Mouse (Mus musculus) macrophage (primary cell): ENCODE measurements around the gene Satb1. TPM values are rescaled to one million over a fixed set of nuclear protein-coding genes. Genes with fewer than 3 reads are reported as not detected.

Source experiments
- H3K27ac ChIP-seq: fragments of 350-480 bp; formaldehyde crosslinking; 2 replicates; pipeline ENCODE4 v1.9.0; 2021
- H3K36me3 ChIP-seq: fragments of 350-480 bp; formaldehyde crosslinking; 2 replicates; pipeline ENCODE4 v1.9.0; 2021; ENCODE audit errors: inconsistent target
- H3K4me3 ChIP-seq: fragments of 350-480 bp; formaldehyde crosslinking; 2 replicates; pipeline ENCODE4 v1.9.0; 2021; ENCODE audit errors: inconsistent target
- H3K79me2 ChIP-seq: fragments of 350-480 bp; formaldehyde crosslinking; 2 replicates; pipeline ENCODE4 v1.9.0; 2021; ENCODE audit errors: inconsistent target
- WGBS: methylation state at CpG from one replicate; pipeline ENCODE4 v1.1.7; 2026; ENCODE audit warnings: inconsistent platforms; ENCODE audit not compliant: missing documents; 5-methylcytosine and 5-hydroxymethylcytosine counted together
- polyA plus RNA-seq: library from polyadenylated mRNA; stranded (reverse); fragments of 250-400 nt; gene quantifications from 3 replicates; pipeline ENCODE4 v1.2.4, GENCODE M21; 2018; ENCODE audit warnings: inconsistent platforms
- total RNA-seq, 78 experiments: library from RNA; depleted of rRNA; stranded (reverse); fragments of 250-400 nt; gene quantifications; 1 replicate in 9 of 78; 2 replicates in 24 of 78; 3 replicates in 43 of 78; 4 replicates in 2 of 78; pipeline ENCODE4 v1.2.4; 2018; ENCODE audit warnings: inconsistent platforms in 56 of 78

The Satb1 gene
- 1 to 10 TPM in 15 of 26 experiments, under 1 TPM in 10, not detected in 1; 0.22 to 4.2 (median 1.3) TPM for total RNA-seq (2018; cell fraction: chromatin; rRNA removed)
- 1 to 10 TPM in 13 of 26 experiments, under 1 TPM in 13; 0.14 to 1.8 (median 0.94) TPM for total RNA-seq (2018; cell fraction: cytosol; rRNA removed)
- total RNA-seq (2018; cell fraction: nucleus; rRNA removed) = 1 to 10 TPM in 21 of 26 experiments, under 1 TPM in 5; 0.40 to 6.0 (median 1.8) TPM
- polyA plus RNA-seq = 0.60 to 1.2 TPM (median 0.78 TPM) in 3 replicates

GRCm38 (mm10) chr17:51832900-51833577 lies at the start of gene Satb1:
Gene Satb1, minus strand, starts transcription at chr17:51833290.
- no peak within 1 kb of the TSS for H3K27ac ChIP-seq

DNA sequence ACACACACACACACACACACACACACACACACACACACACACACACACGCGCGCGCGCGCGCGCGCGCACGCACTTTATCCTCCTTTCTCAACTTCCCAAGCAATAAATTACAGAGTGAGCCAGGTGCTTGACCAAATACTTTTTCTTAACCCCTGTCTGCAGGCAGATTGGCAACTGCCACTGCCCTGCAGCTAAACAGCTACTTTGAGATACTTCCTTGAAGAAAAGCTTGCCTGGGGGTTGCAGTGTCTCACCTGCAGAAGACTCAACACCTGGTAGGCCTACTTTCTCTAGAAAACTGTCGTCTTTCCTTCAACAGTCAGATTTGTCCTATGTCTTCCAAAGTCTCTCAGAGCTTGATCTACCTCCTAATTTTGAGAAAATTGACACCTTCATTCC lies 49.5 kb upstream of the Satb1 start:
- WGBS = 96% methylated on average over 12 of the region's 12 CpGs
- Histone ChIP-seq H3K27ac (no peak overlapping the region), H3K36me3 (no peaks in the 10 kb centered on the region), H3K79me2 (no peaks in the 10 kb centered on the region), H3K4me3 (no peak overlapping the region)

More at GRCm38 (mm10) chr17:51832900-51833577, at the start of gene Satb1:
- H3K79me2 ChIP-seq = no peaks in the 10 kb centered on the region
- H3K4me3 ChIP-seq = peak within 1 kb of the TSS; percentile 14; the same call in 1 of the 2 replicates
- H3K36me3 ChIP-seq = no peaks in the 10 kb centered on the region
- WGBS = under 1% methylated on average over 49 of the region's 52 CpGs

GRCm38 (mm10) chr17:51880895-51881622 lies 48.0 kb upstream of the Satb1 start:
- no peaks in the 10 kb centered on the region for H3K36me3 ChIP-seq
- no peak overlapping the region for H3K27ac ChIP-seq
- H3K4me3 ChIP-seq = no peak overlapping the region
- H3K79me2 ChIP-seq = no peaks in the 10 kb centered on the region
- WGBS = 63% methylated on average over 8 of the region's 8 CpGs

DNA sequence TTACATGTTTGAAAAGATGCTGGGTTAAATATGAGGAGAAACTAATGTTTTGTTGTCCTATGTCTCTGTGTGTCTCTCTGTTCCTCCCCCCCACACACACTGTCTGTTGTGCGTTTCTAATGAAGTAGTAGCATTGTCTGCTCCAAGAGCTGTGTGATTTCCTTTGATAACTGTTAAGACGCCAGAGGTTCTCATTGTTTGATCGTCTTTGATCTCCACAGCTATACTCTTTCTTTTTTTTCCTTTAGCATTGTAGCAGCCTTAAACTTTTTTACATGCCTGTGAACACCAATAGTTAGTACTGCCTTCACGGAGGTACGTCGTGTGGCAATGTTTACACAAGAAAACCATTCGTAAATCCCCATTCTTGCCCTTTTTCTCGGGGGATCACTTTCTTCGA lies 47.1 kb upstream of the Satb1 start:
- no peak overlapping the region for H3K4me3 ChIP-seq
- no peaks in the 10 kb centered on the region for H3K79me2 ChIP-seq
- H3K36me3 ChIP-seq = no peaks in the 10 kb centered on the region
- H3K27ac ChIP-seq = no peak overlapping the region
- WGBS = 90% methylated on average over 9 of the region's 9 CpGs

DNA sequence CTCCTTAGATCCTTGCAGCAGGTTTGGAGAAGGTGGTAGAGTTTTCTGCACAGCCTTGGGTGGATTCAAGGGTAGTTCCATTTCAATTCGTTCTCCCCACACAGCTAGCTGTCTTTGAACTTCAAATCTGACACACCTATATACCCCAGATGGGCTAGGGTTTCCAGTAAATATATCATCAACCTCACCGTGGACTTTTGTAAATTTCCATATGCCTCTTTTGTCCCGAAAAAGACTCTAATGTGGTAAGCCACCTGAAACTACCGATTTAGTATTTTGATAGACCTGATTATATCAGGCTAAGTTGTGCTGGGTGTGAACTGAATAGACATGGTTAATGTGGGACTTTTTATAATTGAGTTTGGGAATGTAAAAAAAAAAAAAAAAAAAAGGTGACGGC lies 46.6 kb upstream of the Satb1 start:
- Histone ChIP-seq H3K4me3 (no peak overlapping the region), H3K36me3 (no peaks in the 10 kb centered on the region), H3K79me2 (no peaks in the 10 kb centered on the region), H3K27ac (no peak overlapping the region)
- 81% methylated on average over 5 of the region's 5 CpGs for WGBS

- Histone ChIP-seq H3K4me3 (no peak overlapping the region), H3K36me3 (no peaks in the 10 kb centered on the region), H3K27ac (no peak overlapping the region), H3K79me2 (no peaks in the 10 kb centered on the region)
- 91% methylated on average over 2 of the region's 2 CpGs for WGBS
Observed at GRCm38 (mm10) chr17:51879171-51879570, 46.1 kb upstream of the Satb1 start.

DNA sequence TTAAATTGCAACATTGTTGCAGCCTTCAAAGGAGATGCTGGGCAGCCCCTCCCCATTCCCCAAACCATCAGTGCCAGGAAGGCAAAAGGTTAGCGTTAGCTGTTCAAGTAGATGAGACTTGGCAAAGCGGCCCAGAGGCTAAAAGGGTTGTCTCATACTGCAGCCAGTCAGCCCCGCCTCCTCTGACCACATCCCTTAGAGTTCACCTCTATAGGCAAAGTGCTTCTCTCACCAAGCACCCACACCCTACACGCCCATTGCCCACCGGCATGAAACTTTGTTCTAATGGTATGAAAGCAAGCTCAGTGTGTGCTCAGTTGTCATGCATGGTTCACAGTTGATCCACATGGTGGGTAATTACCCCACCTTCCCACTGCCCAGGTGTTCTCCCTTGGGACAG lies 43.4 kb upstream of the Satb1 start:
- WGBS = 90% methylated on average over 5 of the region's 5 CpGs
- Histone ChIP-seq H3K79me2 (no peaks in the 10 kb centered on the region), H3K27ac (no peak overlapping the region), H3K36me3 (no peaks in the 10 kb centered on the region), H3K4me3 (no peak overlapping the region)

DNA sequence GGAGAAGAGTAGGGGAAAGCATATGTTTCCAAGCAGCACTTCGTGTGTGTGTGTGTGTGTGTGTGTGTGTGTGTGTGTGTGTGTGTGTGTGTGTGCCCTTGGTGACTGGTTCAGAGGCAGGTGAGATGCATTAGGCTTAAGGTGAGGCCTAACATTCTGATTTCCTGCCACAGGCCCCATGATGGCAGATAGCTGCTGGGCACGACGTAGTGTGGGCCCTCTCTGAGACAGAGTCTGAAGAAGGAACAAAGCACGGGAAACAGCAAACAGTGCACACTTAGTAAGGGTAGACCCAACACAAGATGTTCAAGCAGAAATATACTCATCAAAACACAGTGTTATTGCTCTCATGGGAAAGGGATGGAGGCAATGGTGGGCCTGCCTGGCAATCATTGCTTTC lies 24.5 kb upstream of the Satb1 start:
- WGBS = 92% methylated on average over 3 of the region's 4 CpGs
- H3K36me3 ChIP-seq = no peaks in the 10 kb centered on the region
- no peaks in the 10 kb centered on the region for H3K79me2 ChIP-seq
- no peak overlapping the region for H3K27ac ChIP-seq
- no peak overlapping the region for H3K4me3 ChIP-seq

GRCm38 (mm10) chr17:51856332-51856731 lies 23.2 kb upstream of the Satb1 start:
- WGBS = 85% methylated on average over 3 of the region's 3 CpGs
- no peak overlapping the region for H3K4me3 ChIP-seq
- no peaks in the 10 kb centered on the region for H3K36me3 ChIP-seq
- H3K27ac ChIP-seq = no peak overlapping the region
- no peaks in the 10 kb centered on the region for H3K79me2 ChIP-seq

- WGBS = 79% methylated on average over 3 of the region's 3 CpGs
- Histone ChIP-seq H3K36me3 (no peaks in the 10 kb centered on the region), H3K79me2 (no peaks in the 10 kb centered on the region), H3K27ac (no peak overlapping the region), H3K4me3 (no peak overlapping the region)
Observed at GRCm38 (mm10) chr17:51855261-51855660, 22.2 kb upstream of the Satb1 start.

DNA sequence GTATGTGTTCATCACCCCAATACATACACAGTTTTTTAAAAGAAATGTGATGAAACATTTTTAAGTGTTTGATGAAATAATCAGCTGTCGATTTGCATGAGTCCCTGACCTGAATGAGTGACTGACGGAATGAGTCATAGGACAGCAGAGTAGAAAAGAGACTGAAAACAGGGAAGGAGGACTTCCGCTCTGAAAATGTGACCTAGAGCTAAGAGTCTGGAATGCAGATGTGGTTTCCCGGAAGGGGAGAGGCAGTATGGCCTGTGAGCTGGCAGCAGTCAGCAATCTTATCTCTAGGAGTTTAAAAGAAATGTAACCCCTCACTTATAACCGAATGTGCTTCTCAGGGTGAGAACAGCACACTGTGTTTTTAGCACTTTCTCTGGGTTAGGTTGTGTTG lies 20.9 kb upstream of the Satb1 start:
- no peak overlapping the region for H3K4me3 ChIP-seq
- no peaks in the 10 kb centered on the region for H3K36me3 ChIP-seq
- H3K79me2 ChIP-seq = no peaks in the 10 kb centered on the region
- H3K27ac ChIP-seq = no peak overlapping the region
- WGBS = 76% methylated on average over 5 of the region's 5 CpGs

- Histone ChIP-seq H3K4me3 (no peak overlapping the region), H3K79me2 (no peaks in the 10 kb centered on the region), H3K27ac (no peak overlapping the region), H3K36me3 (no peaks in the 10 kb centered on the region)
- 96% methylated on average over 6 of the region's 6 CpGs for WGBS
Observed at GRCm38 (mm10) chr17:51840596-51840995, 7.5 kb upstream of the Satb1 start.

DNA sequence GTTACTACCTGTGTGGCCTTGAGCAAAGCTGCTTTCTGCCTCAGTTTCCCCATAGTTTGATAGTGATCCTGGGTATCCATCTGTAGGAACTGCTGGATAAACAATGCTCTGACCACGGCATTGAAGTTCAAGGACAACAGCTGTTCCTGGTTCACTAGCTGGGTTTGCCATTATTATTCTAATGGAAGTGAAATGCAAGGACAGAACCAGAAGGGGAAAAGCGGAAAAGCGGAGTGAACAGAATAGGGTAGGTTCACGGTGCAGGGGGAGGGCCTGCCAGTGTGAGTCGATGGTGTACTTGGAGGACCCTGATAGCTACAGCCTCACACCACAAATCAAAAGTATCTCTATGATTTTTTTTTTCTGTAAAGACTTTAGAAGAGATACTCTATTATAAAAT lies 6.4 kb upstream of the Satb1 start:
- WGBS = 96% methylated on average over 5 of the region's 5 CpGs
- Histone ChIP-seq H3K79me2 (no peaks in the 10 kb centered on the region), H3K36me3 (no peaks in the 10 kb centered on the region), H3K27ac (no peak overlapping the region), H3K4me3 (no peak overlapping the region)

GRCm38 (mm10) chr17:51836901-51837300 lies 3.8 kb upstream of the Satb1 start:
- no peaks in the 10 kb centered on the region for H3K36me3 ChIP-seq
- H3K79me2 ChIP-seq = no peaks in the 10 kb centered on the region
- 56% methylated on average over 1 of the region's 1 CpGs for WGBS
- H3K4me3 ChIP-seq = no peak overlapping the region
- no peak overlapping the region for H3K27ac ChIP-seq

DNA sequence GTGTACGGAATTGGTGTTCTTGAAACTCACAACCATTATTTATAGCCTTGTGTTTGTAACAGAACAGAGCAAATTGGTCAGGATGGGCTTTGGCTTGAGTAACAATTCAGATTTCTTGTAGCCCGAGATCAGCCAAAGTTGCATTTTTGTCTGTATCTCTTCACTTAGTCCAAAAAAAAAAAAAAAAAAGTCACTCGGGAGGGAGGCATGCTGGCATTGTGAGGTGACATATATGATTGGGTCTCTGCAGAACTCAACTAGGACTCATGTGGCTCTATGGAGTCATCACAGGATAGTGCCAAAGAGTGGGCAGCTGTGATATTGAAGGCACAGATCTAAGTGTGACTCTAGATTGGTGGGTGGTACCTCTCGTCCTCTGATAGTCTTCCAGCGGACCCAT lies 3.2 kb upstream of the Satb1 start:
- H3K27ac ChIP-seq = no peak overlapping the region
- H3K36me3 ChIP-seq = no peaks in the 10 kb centered on the region
- 85% methylated on average over 5 of the region's 5 CpGs for WGBS
- no peak overlapping the region for H3K4me3 ChIP-seq
- H3K79me2 ChIP-seq = no peaks in the 10 kb centered on the region
